Mouse (Mus musculus): ENCODE data around the gene Btbd35f2. TPM values are rescaled to one million over a fixed set of nuclear protein-coding genes. Genes with fewer than 3 reads are reported as not detected.

Btbd35f2 gene
- polyA plus RNA-seq (2015; fragmentation: Nextera tagmentation; extraction: Ambion mirVana), result not detected in 2 replicates

GRCm38 (mm10) chrX:32278094-32278493, at the start of gene Btbd35f2:
Gene Btbd35f2 (plus strand): TSS chrX:32278394.

Other genes starting within 250 kb of the Btbd35f2 start
- gene Btbd35f22, start 230.6 kb upstream of the Btbd35f2 start, polyA plus RNA-seq (2015; fragmentation: Nextera tagmentation; extraction: Ambion mirVana), result not detected in 2 replicates

Measured in skeletal muscle tissue, postnatal 0 days (tissue).